Mouse (Mus musculus): ENCODE results near the gene Emp1. TPM values are rescaled to one million over a fixed set of nuclear protein-coding genes. Genes with fewer than 3 reads are reported as not detected.

Gene Emp1
- polyA plus RNA-seq, 1 experiment from 2014 or later: 7.9 TPM

GRCm38 (mm10) chr6:135395375-135395774 lies 33.0 kb downstream of the Emp1 start:
- H3K9me3 ChIP-seq: no peaks in the 10 kb centered on the region

GRCm38 (mm10) chr6:135397089-135397488 lies 34.7 kb downstream of the Emp1 start:
- no peak for ATAC-seq (ENCODE audit: low FRiP score)
- Histone ChIP-seq H3K4me1 (no peaks in the 10 kb centered on the region), H3K27me3 (no peaks in the 10 kb centered on the region), H3K9ac (no peak overlapping the region), H3K27ac (no peak overlapping the region), H3K4me2 (no peak overlapping the region), H3K36me3 (replicated peaks) (no peaks in the 10 kb centered on the region), H3K9me3 (no peaks in the 10 kb centered on the region), H3K4me3 (replicated peaks) (no peak overlapping the region)
- 78% methylated on average over 4 of the region's 4 CpGs for WGBS

More at GRCm38 (mm10) chr6:135395375-135395774, 33.0 kb downstream of the Emp1 start:
- H3K27ac ChIP-seq: no peak overlapping the region
- H3K4me3 ChIP-seq (replicated peaks): no peak overlapping the region
- H3K27me3 ChIP-seq: no peaks in the 10 kb centered on the region
- no peak overlapping the region for H3K4me2 ChIP-seq
- ATAC-seq (ENCODE audit: low FRiP score): no peak
- no peak overlapping the region for H3K9ac ChIP-seq
- no peaks in the 10 kb centered on the region for H3K4me1 ChIP-seq
- no peaks in the 10 kb centered on the region for H3K36me3 ChIP-seq (replicated peaks)
- 86% methylated on average over 8 of the region's 8 CpGs for WGBS

- H3K36me3 ChIP-seq (replicated peaks): no peaks in the 10 kb centered on the region
- H3K27ac ChIP-seq: no peak overlapping the region
- no peak overlapping the region for H3K4me2 ChIP-seq
- no peak overlapping the region for H3K9ac ChIP-seq
- H3K9me3 ChIP-seq: no peaks in the 10 kb centered on the region
- H3K4me3 ChIP-seq (replicated peaks): no peak overlapping the region
- H3K4me1 ChIP-seq: no peaks in the 10 kb centered on the region
- ATAC-seq (ENCODE audit: low FRiP score): no peak
- H3K27me3 ChIP-seq: no peaks in the 10 kb centered on the region
- 89% methylated on average over 8 of the region's 8 CpGs for WGBS
These were observed 35.4 kb downstream of the Emp1 start for GRCm38 (mm10) chr6:135397788-135398187.

GRCm38 (mm10) chr6:135398801-135399200 lies 36.5 kb downstream of the Emp1 start:
- Histone ChIP-seq H3K4me1 (no peaks in the 10 kb centered on the region), H3K27me3 (no peaks in the 10 kb centered on the region), H3K27ac (no peak overlapping the region), H3K4me2 (no peak overlapping the region), H3K9ac (no peak overlapping the region), H3K9me3 (no peaks in the 10 kb centered on the region), H3K4me3 (replicated peaks) (no peak overlapping the region), H3K36me3 (replicated peaks) (no peaks in the 10 kb centered on the region)
- no peak for ATAC-seq (ENCODE audit: low FRiP score)
- 77% methylated on average over 5 of the region's 5 CpGs for WGBS

DNA sequence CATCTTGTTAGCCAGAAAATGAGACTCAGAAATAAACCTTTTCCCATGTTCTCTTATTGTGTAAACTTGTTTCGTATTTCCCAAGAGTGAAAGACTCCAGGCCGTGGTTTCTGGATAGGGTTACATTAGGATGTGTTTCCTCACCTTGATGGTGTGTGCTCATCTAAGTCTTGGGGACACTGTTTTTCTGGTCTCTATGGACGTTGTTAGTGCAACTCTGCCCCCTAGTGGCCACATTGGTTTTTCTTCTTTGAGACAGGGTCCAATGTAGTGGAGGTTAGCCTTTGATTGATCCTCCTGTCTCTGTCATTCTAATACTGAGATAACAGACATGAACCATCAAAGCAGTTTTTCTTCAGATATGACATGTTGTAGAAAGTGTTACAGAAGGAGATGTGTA lies 38.0 kb downstream of the Emp1 start:
- H3K27me3 ChIP-seq: no peaks in the 10 kb centered on the region
- H3K27ac ChIP-seq: no peak overlapping the region
- no peaks in the 10 kb centered on the region for H3K9me3 ChIP-seq
- no peak overlapping the region for H3K4me2 ChIP-seq
- H3K36me3 ChIP-seq (replicated peaks): no peaks in the 10 kb centered on the region
- H3K9ac ChIP-seq: no peak overlapping the region
- 42% methylated on average over 3 of the region's 3 CpGs for WGBS
- H3K4me3 ChIP-seq (replicated peaks): no peak overlapping the region
- no peak for ATAC-seq (ENCODE audit: low FRiP score)
- H3K4me1 ChIP-seq: no peaks in the 10 kb centered on the region

- H3K4me1 ChIP-seq: peaks cover 3% of the 10 kb centered on the region; the same call in 1 of the 2 replicates
- H3K4me3 ChIP-seq (replicated peaks): no peak overlapping the region
- no peaks in the 10 kb centered on the region for H3K9me3 ChIP-seq
- 88% methylated on average over 11 of the region's 11 CpGs for WGBS
- ATAC-seq (ENCODE audit: low FRiP score): no peak
- H3K4me2 ChIP-seq: no peak overlapping the region
- H3K9ac ChIP-seq: no peak overlapping the region
- no peak overlapping the region for H3K27ac ChIP-seq
- no peaks in the 10 kb centered on the region for H3K36me3 ChIP-seq (replicated peaks)
- no peaks in the 10 kb centered on the region for H3K27me3 ChIP-seq
These were observed 42.7 kb downstream of the Emp1 start for GRCm38 (mm10) chr6:135405093-135405492.

DNA sequence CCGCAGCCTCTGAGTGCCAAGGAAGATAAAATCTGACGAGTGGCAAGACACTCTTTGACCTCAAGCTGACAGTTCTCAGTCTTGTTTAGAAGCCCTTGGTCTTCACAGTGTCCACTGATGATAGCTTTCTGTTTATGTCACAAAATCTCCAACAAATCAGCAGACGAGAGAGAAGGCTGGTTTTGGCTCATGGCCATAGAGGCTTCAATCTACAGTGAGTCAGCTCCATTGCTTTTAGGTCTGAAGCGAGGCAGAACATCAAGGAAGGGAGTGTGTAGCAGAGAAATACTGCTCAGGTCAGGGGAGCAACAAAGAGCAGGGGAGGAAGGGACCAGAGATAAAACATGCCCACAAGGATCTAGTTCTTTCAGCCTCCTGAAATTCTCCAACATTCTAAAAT lies 45.0 kb downstream of the Emp1 start:
- no peak overlapping the region for H3K27ac ChIP-seq
- H3K27me3 ChIP-seq: no peaks in the 10 kb centered on the region
- no peaks in the 10 kb centered on the region for H3K9me3 ChIP-seq
- no peaks in the 10 kb centered on the region for H3K36me3 ChIP-seq (replicated peaks)
- H3K4me2 ChIP-seq: no peak overlapping the region
- ATAC-seq (ENCODE audit: low FRiP score): no peak
- H3K4me3 ChIP-seq (replicated peaks): no peak overlapping the region
- H3K4me1 ChIP-seq: peaks cover 8% of the 10 kb centered on the region
- WGBS: 76% methylated on average over 4 of the region's 4 CpGs
- H3K9ac ChIP-seq: no peak overlapping the region

DNA sequence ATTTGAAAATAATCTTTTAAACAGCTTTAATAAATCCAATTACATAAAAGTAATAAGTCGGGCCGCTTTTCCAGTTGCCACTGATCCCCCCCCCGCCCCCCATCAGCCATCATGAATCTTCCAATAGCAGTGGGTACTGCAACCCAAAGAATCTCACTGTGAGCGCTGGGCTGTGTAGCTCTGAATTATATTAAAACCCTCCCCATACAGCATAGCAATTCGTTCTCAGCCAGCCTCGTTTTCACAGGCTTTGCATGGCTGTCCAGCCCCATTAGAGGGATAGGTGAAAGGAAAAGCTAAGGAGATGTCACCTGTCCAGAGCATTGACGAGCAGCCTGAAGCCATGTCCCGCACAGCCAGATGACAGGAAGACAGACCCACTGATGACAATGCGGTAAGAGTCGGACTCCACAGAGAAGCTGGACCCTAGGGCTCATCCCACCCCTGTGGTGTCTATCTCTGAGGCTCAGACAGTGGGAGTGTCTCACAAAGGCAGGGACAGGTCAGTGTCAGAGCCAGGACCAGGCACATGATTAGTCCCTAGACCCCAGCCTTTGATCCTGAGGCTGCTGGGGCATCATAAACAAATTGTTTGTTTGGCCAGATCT lies 49.5 kb downstream of the Emp1 start:
- peaks cover 8% of the 10 kb centered on the region for H3K4me1 ChIP-seq
- no peak overlapping the region for H3K4me2 ChIP-seq
- H3K27ac ChIP-seq: no peak overlapping the region
- WGBS: 87% methylated on average over 10 of the region's 10 CpGs
- H3K4me3 ChIP-seq (replicated peaks): no peak overlapping the region
- H3K9me3 ChIP-seq: no peaks in the 10 kb centered on the region
- no peaks in the 10 kb centered on the region for H3K27me3 ChIP-seq
- no peak overlapping the region for H3K9ac ChIP-seq
- no peak for ATAC-seq (ENCODE audit: low FRiP score)
- H3K36me3 ChIP-seq (replicated peaks): no peaks in the 10 kb centered on the region

- WGBS: 81% methylated on average over 6 of the region's 6 CpGs
- Histone ChIP-seq H3K4me1 (peaks cover 8% of the 10 kb centered on the region), H3K4me3 (replicated peaks) (no peak overlapping the region), H3K36me3 (replicated peaks) (no peaks in the 10 kb centered on the region), H3K9me3 (no peaks in the 10 kb centered on the region), H3K27me3 (no peaks in the 10 kb centered on the region), H3K9ac (no peak overlapping the region), H3K4me2 (no peak overlapping the region), H3K27ac (no peak overlapping the region)
- ATAC-seq (ENCODE audit: low FRiP score): no peak
These were observed 50.3 kb downstream of the Emp1 start for GRCm38 (mm10) chr6:135412649-135413048.

GRCm38 (mm10) chr6:135417459-135417858 lies 55.1 kb downstream of the Emp1 start:
- no peak for ATAC-seq (ENCODE audit: low FRiP score)
- Histone ChIP-seq H3K9ac (no peak overlapping the region), H3K27me3 (no peaks in the 10 kb centered on the region), H3K4me3 (replicated peaks) (no peak overlapping the region), H3K36me3 (replicated peaks) (no peaks in the 10 kb centered on the region), H3K4me2 (no peak overlapping the region), H3K9me3 (no peaks in the 10 kb centered on the region), H3K4me1 (no peaks in the 10 kb centered on the region), H3K27ac (no peak overlapping the region)
- 31% methylated on average over 5 of the region's 5 CpGs for WGBS

DNA sequence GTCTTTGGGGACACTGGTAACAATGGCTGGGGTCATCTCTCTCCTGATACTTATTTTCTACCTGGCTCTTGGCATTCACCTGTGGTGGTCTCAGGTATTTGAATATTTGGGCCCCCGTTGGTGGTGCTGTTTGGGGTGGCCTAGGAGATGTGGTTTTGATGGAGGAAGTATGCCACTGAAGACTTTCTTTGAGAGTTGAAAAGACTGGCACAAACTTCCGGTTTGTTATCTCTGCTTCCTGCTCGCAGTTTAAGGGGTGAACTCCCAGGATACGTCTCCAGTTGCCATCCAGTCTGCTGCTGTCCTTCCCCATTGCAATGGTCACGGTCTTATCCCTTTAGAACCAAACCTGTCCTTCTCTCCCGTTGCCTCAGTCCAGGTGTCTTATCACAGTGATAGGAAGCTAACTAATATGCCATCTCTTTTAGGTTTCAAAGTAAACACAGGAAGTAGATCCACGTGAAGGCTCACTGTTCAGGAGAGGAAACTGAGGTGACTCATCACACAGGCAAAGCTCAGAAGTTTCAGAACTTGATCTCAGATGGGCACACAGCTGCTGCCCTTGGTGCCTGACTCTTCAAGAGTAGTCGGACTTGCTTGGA lies 56.0 kb downstream of the Emp1 start:
- H3K27ac ChIP-seq: no peak overlapping the region
- no peak overlapping the region for H3K9ac ChIP-seq
- no peaks in the 10 kb centered on the region for H3K9me3 ChIP-seq
- H3K36me3 ChIP-seq (replicated peaks): no peaks in the 10 kb centered on the region
- no peaks in the 10 kb centered on the region for H3K4me1 ChIP-seq
- WGBS: 90% methylated on average over 8 of the region's 8 CpGs
- no peak for ATAC-seq (ENCODE audit: low FRiP score)
- no peak overlapping the region for H3K4me2 ChIP-seq
- H3K27me3 ChIP-seq: no peaks in the 10 kb centered on the region
- H3K4me3 ChIP-seq (replicated peaks): no peak overlapping the region

DNA sequence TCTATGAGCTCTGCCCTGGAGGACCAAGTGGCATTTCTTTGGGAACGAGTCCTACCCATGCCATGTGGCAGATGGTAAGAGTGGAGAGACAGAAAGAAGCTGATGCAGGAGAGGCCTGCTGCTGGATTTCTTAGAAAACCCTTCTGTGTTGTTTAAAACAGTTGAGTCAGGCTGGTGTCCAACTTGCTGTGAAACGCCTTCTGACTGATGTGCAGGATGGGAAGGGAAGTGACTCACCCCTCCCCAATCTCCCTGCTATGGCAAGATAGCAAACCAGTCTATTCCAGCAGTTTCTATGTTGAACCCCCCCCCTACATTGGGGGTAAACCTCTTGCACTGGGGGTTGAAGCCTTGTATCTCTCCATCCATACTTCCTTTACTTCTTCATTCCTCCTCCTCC lies 65.9 kb downstream of the Emp1 start:
- Histone ChIP-seq H3K27me3 (no peaks in the 10 kb centered on the region), H3K27ac (no peak overlapping the region), H3K9ac (no peak overlapping the region), H3K4me3 (replicated peaks) (no peak overlapping the region), H3K9me3 (no peaks in the 10 kb centered on the region), H3K4me2 (no peak overlapping the region), H3K4me1 (no peaks in the 10 kb centered on the region), H3K36me3 (replicated peaks) (no peaks in the 10 kb centered on the region)
- ATAC-seq (ENCODE audit: low FRiP score): no peak
- WGBS: 81% methylated on average over 2 of the region's 2 CpGs

- H3K27me3 ChIP-seq: no peaks in the 10 kb centered on the region
- H3K9ac ChIP-seq: no peak overlapping the region
- H3K4me1 ChIP-seq: no peaks in the 10 kb centered on the region
- WGBS: 66% methylated on average over 8 of the region's 8 CpGs
- H3K4me3 ChIP-seq (replicated peaks): no peak overlapping the region
- H3K4me2 ChIP-seq: no peak overlapping the region
- no peak for ATAC-seq (ENCODE audit: low FRiP score)
- no peaks in the 10 kb centered on the region for H3K36me3 ChIP-seq (replicated peaks)
- H3K9me3 ChIP-seq: no peaks in the 10 kb centered on the region
- H3K27ac ChIP-seq: no peak overlapping the region
These were observed 67.0 kb downstream of the Emp1 start for GRCm38 (mm10) chr6:135429268-135429909.

Data from forebrain, embryonic 12.5 days (tissue).